Mouse (Mus musculus): Measurements from ENCODE around the gene Neurl2. TPM values are rescaled to one million over a fixed set of nuclear protein-coding genes. Genes with fewer than 3 reads are reported as not detected.
"Not testable (repeated sequence)": the region's sequence is repeated elsewhere in the genome, so short reads cannot be mapped to it uniquely, and the experiment has no call there.

The Neurl2 gene
- polyA plus RNA-seq, 2 experiments = 0.70 to 1.0 TPM

GRCm38 (mm10) chr2:164857842-164858553, 24.7 kb upstream of the Neurl2 start:
- H3K27ac ChIP-seq = no peak overlapping the region
- H3K4me3 ChIP-seq (ENCODE audit: insufficient read depth in 1 of 2, low read depth in 2 of 2, low read length in 2 of 2) = peak overlapping the region in 1 of 2 experiments; percentile 39; a peak in 2 of 4 replicates
- H3K9ac ChIP-seq (replicated peaks) = no peak overlapping the region
- DNase-seq (ENCODE audit: low read depth in 3 of 3, low spot score in 3 of 3) = no peak
- peak overlapping the region; percentile 49 for H3K4me2 ChIP-seq (ENCODE audit: low read depth)
- no peak for ATAC-seq (ENCODE audit: insufficient read depth)
- TF ChIP-seq EP300 (IDR thresholded peaks at IDR 0.05; ENCODE audit: low read depth) (no peak), CTCF (IDR thresholded peaks at IDR 0.05; ENCODE audit: low read depth) (no peak)
- no peaks in the 10 kb centered on the region; a peak in 2 of 4 replicates for H3K4me1 ChIP-seq (replicated peaks; ENCODE audit: control insufficient read depth in 2 of 2, insufficient read depth in 2 of 2, low read length in 1 of 2)
- H3K27me3 ChIP-seq (ENCODE audit: control insufficient read depth, insufficient read depth, low read length) = peaks cover 45% of the 10 kb centered on the region
- 8% methylated on average over 19 of the region's 19 CpGs for WGBS (ENCODE audit: insufficient replicate concordance)
- H3K9me3 ChIP-seq (ENCODE audit: control insufficient read depth, low read length) = no peaks in the 10 kb centered on the region
- no peaks in the 10 kb centered on the region for H3K36me3 ChIP-seq (replicated peaks; ENCODE audit: control insufficient read depth, insufficient read depth, low read depth)

GRCm38 (mm10) chr2:164857101-164857821, 24.0 kb upstream of the Neurl2 start, which contains the start of gene Pltp:
Gene Pltp, minus strand, starts transcription at chr2:164857711.
- Histone ChIP-seq H3K4me1 (replicated peaks; ENCODE audit: control insufficient read depth in 2 of 2, insufficient read depth in 2 of 2, low read length in 1 of 2) (no peaks in the 10 kb centered on the region; a peak in 2 of 4 replicates), H3K4me2 (ENCODE audit: low read depth) (peak within 1 kb of the TSS; percentile 49), H3K4me3 (ENCODE audit: insufficient read depth in 1 of 2, low read depth in 2 of 2, low read length in 2 of 2) (peak within 1 kb of the TSS; percentile 39 to 44), H3K9me3 (ENCODE audit: control insufficient read depth, low read length) (no peaks in the 10 kb centered on the region), H3K27ac (no peak within 1 kb of the TSS), H3K27me3 (ENCODE audit: control insufficient read depth, insufficient read depth, low read length) (peaks cover 45% of the 10 kb centered on the region), H3K9ac (replicated peaks) (no peak within 1 kb of the TSS), H3K36me3 (replicated peaks; ENCODE audit: control insufficient read depth, insufficient read depth, low read depth) (no peaks in the 10 kb centered on the region)
- TF ChIP-seq EP300 (IDR thresholded peaks at IDR 0.05; ENCODE audit: low read depth) (no peak), CTCF (IDR thresholded peaks at IDR 0.05; ENCODE audit: low read depth) (no peak)
- WGBS (ENCODE audit: insufficient replicate concordance) = under 1% methylated on average over 43 of the region's 47 CpGs
- ATAC-seq (ENCODE audit: insufficient read depth) = no peak
- DNase-seq (ENCODE audit: low read depth in 3 of 3, low spot score in 3 of 3) = no peak

GRCm38 (mm10) chr2:164856309-164857100, 23.2 kb upstream of the Neurl2 start:
- peak overlapping the region; percentile 49 for H3K4me2 ChIP-seq (ENCODE audit: low read depth)
- H3K4me1 ChIP-seq (replicated peaks; ENCODE audit: control insufficient read depth in 2 of 2, insufficient read depth in 2 of 2, low read length in 1 of 2) = no peaks in the 10 kb centered on the region; a peak in 2 of 4 replicates
- H3K9me3 ChIP-seq (ENCODE audit: control insufficient read depth, low read length) = no peaks in the 10 kb centered on the region
- TF ChIP-seq CTCF (IDR thresholded peaks at IDR 0.05; ENCODE audit: low read depth) = no peak
- TF ChIP-seq EP300 (IDR thresholded peaks at IDR 0.05; ENCODE audit: low read depth) = no peak
- WGBS (ENCODE audit: insufficient replicate concordance) = 2% methylated on average over 42 of the region's 42 CpGs
- ATAC-seq (ENCODE audit: insufficient read depth) (no peak), DNase-seq (ENCODE audit: low read depth in 3 of 3, low spot score in 3 of 3) (no peak)
- peak overlapping the region; percentile 39 to 44 for H3K4me3 ChIP-seq (ENCODE audit: insufficient read depth in 1 of 2, low read depth in 2 of 2, low read length in 2 of 2)
- no peak overlapping the region for H3K27ac ChIP-seq
- peaks cover 45% of the 10 kb centered on the region for H3K27me3 ChIP-seq (ENCODE audit: control insufficient read depth, insufficient read depth, low read length)
- H3K36me3 ChIP-seq (replicated peaks; ENCODE audit: control insufficient read depth, insufficient read depth, low read depth) = no peaks in the 10 kb centered on the region
- no peak overlapping the region for H3K9ac ChIP-seq (replicated peaks)

GRCm38 (mm10) chr2:164855572-164855971, 22.3 kb upstream of the Neurl2 start:
- 72% methylated on average over 5 of the region's 5 CpGs for WGBS (ENCODE audit: insufficient replicate concordance)
- not testable (repeated sequence) for H3K9me3 ChIP-seq (ENCODE audit: control insufficient read depth, low read length); H3K27ac ChIP-seq; H3K4me3 ChIP-seq (ENCODE audit: insufficient read depth in 1 of 2, low read depth in 2 of 2, low read length in 2 of 2); DNase-seq (ENCODE audit: low read depth in 3 of 3, low spot score in 3 of 3); H3K9ac ChIP-seq (replicated peaks); H3K4me1 ChIP-seq (replicated peaks; ENCODE audit: control insufficient read depth in 2 of 2, insufficient read depth in 2 of 2, low read length in 1 of 2); H3K4me2 ChIP-seq (ENCODE audit: low read depth); ATAC-seq (ENCODE audit: insufficient read depth); H3K36me3 ChIP-seq (replicated peaks; ENCODE audit: control insufficient read depth, insufficient read depth, low read depth)
- peaks cover 45% of the 10 kb centered on the region for H3K27me3 ChIP-seq (ENCODE audit: control insufficient read depth, insufficient read depth, low read length)

All from liver, embryonic 14.5 days (tissue).